Mouse (Mus musculus) stomach, postnatal 0 days (tissue): Measurements from ENCODE around the gene Rasgef1b. TPM values are rescaled to one million over a fixed set of nuclear protein-coding genes. Genes with fewer than 3 reads are reported as not detected.

ENCODE experiments used
- ATAC-seq: fragments of 200-750 bp; cut with Nextera tagmentation; 2 replicates; pipeline ENCODE4 v1.8.0; 2017; ENCODE audit not compliant: low FRiP score, low TSS enrichment
- DNase-seq: peaks from one replicate; pipeline ENCODE4 v3.0.0-alpha.2; 2016; ENCODE audit warnings: low spot score
- H3K27ac ChIP-seq: fragments of 300-500 bp; sonication (generic); replicated peaks from 2 replicates; pipeline ENCODE4 v1.5.1; 2014; ENCODE audit warnings: mild to moderate bottlenecking, control low read depth
- H3K27me3 ChIP-seq: fragments of 300-500 bp; sonication (generic); 2 replicates; pipeline ENCODE4 v1.6.1; 2014; ENCODE audit warnings: low read length; ENCODE audit not compliant: control insufficient read depth, insufficient read depth
- H3K36me3 ChIP-seq: fragments of 300-500 bp; sonication (generic); 2 replicates; pipeline ENCODE4 v1.6.1; 2014; ENCODE audit warnings: low read length, mixed read lengths; ENCODE audit not compliant: control insufficient read depth, insufficient read depth
- H3K4me1 ChIP-seq: fragments of 300-500 bp; sonication (generic); replicated peaks from 2 replicates; pipeline ENCODE4 v1.6.1; 2014; ENCODE audit warnings: antibody characterized with exemption; ENCODE audit not compliant: control insufficient read depth, insufficient read depth
- H3K4me2 ChIP-seq: fragments of 300-500 bp; sonication (generic); replicated peaks from 2 replicates; pipeline ENCODE4 v1.6.1; 2014; ENCODE audit warnings: low read depth, mild to moderate bottlenecking, control low read depth, moderate library complexity
- H3K4me3 ChIP-seq: fragments of 300-500 bp; sonication (generic); 2 replicates; pipeline ENCODE4 v1.5.1; 2014; ENCODE audit warnings: low read depth, low read length, control low read depth
- H3K9ac ChIP-seq: fragments of 300-500 bp; sonication (generic); 2 replicates; pipeline ENCODE4 v1.6.1; 2014; ENCODE audit warnings: mild to moderate bottlenecking, low read length, control low read depth, mixed read lengths
- H3K9me3 ChIP-seq: fragments of 300-500 bp; sonication (generic); 2 replicates; pipeline ENCODE4 v1.6.1; 2016; ENCODE audit warnings: low read length; ENCODE audit not compliant: control insufficient read depth
- CTCF ChIP-seq: IDR thresholded peaks from 2 replicates; pipeline ENCODE4 v1.5.1; 2016; ENCODE audit warnings: antibody characterized with exemption, low read depth, mild to moderate bottlenecking, moderate library complexity
- EP300 ChIP-seq: optimal IDR thresholded peaks from 2 replicates; pipeline ENCODE3; 2016; ENCODE audit warnings: antibody characterized with exemption
- WGBS: fragments of 180-500 bp; shearing (Covaris S2); extraction: QIAGEN DNeasy Blood & Tissue Kit; methylation state at CpG from one replicate; pipeline ENCODE4 v1.1.7; 2014; 5-methylcytosine and 5-hydroxymethylcytosine counted together
- polyA plus RNA-seq: library from polyadenylated mRNA; unstranded; fragments of >200 nt; fragmentation: Nextera tagmentation; extraction: Ambion mirVana; gene quantifications from 2 replicates; pipeline ENCODE4 v1.2.1, GENCODE M21; 2015

Gene Rasgef1b
- polyA plus RNA-seq, 1 experiment from 2014 or later = 37.4 TPM

DNA sequence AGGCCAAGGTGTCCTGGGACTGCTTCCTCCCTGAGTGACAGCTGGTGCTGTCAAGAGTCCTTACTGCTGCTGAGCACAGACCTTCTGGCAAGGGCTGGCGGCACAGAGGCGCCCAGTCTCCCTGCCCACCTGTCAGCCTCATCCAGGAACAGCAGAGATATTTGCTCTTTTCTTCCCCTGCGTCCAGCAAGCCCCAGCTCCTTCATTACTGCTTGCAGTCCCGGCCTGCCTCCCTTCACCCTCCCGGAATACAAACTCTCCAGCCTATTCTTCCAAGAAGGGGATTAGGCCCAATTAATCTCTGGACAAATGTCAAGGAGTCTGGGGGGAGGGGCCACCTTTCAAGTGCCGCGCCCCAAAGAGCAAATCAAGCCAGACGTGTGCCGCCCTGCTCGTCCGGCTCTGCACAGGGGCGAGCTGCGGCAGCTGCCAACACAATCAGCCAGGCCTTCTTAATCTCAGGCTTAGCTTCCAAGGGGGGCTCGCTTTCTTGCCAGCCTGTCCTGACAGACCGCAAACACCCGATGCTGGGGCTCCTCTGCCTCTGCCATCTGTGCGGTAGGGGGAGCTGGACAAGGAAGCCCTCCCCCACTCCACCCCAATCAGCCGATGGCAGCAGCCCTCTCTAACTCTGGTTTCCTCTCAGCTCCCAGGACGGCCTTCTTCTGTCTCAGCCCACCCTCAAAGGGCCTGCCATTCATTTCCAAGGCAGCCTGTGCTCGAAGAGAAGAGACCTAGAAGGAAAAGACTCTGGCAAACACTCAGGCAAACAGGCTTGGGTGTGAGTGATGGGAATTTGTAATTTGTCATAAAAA lies 249.4 kb downstream of the Rasgef1b start:
- 3% methylated on average over 20 of the region's 20 CpGs for WGBS
- H3K36me3 ChIP-seq = no peaks in the 10 kb centered on the region
- no peak overlapping the region for H3K4me3 ChIP-seq
- H3K27me3 ChIP-seq = no peaks in the 10 kb centered on the region
- TF ChIP-seq CTCF (peak; percentile 37), EP300 (no peak)
- H3K4me1 ChIP-seq = 0 out of 2 replicates have a peak, but pooled peaks cover 7% of the 10 kb centered on the region
- H3K9ac ChIP-seq = peak overlapping the region; percentile 31; the same call in 1 of the 2 replicates
- peak overlapping the region; percentile 74 for H3K27ac ChIP-seq
- peak; percentile 86 for ATAC-seq
- H3K4me2 ChIP-seq = peak overlapping the region; percentile 49
- DNase-seq = peak; percentile 83
- H3K9me3 ChIP-seq = no peaks in the 10 kb centered on the region

DNA sequence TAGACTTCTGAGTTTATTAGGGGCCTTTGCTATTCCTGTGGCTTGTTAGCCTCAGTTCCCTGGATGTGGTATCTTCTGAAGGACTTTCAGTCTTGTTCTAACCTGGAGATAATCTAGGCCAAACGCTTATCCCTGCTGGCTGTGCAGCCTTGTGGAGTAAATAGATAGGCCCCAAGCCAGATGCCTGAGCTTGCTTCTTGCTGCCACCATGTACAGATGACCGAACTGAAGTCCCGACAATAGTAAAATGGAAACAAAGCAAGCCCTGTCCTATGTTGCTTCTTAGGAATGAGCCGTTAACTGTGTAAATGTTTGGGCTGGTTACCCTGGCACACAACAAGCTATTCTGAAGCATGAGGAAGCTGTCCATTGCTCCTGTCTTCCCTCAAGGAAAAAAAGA lies 250.1 kb downstream of the Rasgef1b start:
- no peak for ATAC-seq
- no peak overlapping the region for H3K4me3 ChIP-seq
- H3K4me1 ChIP-seq = 0 out of 2 replicates have a peak, but pooled peaks cover 7% of the 10 kb centered on the region
- peak overlapping the region; percentile 49; the same call in 1 of the 2 replicates for H3K4me2 ChIP-seq
- H3K9me3 ChIP-seq = no peaks in the 10 kb centered on the region
- no peaks in the 10 kb centered on the region for H3K27me3 ChIP-seq
- H3K9ac ChIP-seq = no peak overlapping the region
- TF ChIP-seq CTCF = no peak
- TF ChIP-seq EP300 = no peak
- no peaks in the 10 kb centered on the region for H3K36me3 ChIP-seq
- no peak for DNase-seq
- peak overlapping the region; percentile 74 for H3K27ac ChIP-seq
- 22% methylated on average over 4 of the region's 4 CpGs for WGBS

DNA sequence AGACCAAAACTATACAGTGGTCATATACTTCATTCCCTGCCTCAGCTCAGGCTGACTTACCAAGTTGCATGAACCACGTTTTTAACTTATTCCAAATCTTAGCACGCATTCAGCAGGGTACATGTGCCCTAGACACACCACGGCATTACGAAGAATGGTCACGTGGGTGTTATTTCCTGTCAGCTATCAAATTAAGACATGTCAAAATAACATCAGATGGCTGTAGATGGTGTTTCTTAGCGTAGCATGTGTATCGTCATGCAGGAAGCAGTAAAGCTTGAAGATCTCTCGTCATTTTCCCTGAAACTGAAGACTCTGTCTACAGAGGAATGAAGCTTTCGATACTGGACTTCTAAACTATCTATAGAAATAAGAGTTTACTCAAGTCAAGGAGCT lies 251.4 kb downstream of the Rasgef1b start:
- H3K4me1 ChIP-seq = 0 out of 2 replicates have a peak, but pooled peaks cover 7% of the 10 kb centered on the region
- ATAC-seq (no peak), DNase-seq (no peak)
- no peak overlapping the region for H3K4me3 ChIP-seq
- H3K9ac ChIP-seq = no peak overlapping the region
- TF ChIP-seq CTCF = no peak
- TF ChIP-seq EP300 = no peak
- H3K36me3 ChIP-seq = no peaks in the 10 kb centered on the region
- no peaks in the 10 kb centered on the region for H3K9me3 ChIP-seq
- 91% methylated on average over 9 of the region's 9 CpGs for WGBS
- H3K27me3 ChIP-seq = no peaks in the 10 kb centered on the region
- H3K27ac ChIP-seq = no peak overlapping the region
- no peak overlapping the region for H3K4me2 ChIP-seq

DNA sequence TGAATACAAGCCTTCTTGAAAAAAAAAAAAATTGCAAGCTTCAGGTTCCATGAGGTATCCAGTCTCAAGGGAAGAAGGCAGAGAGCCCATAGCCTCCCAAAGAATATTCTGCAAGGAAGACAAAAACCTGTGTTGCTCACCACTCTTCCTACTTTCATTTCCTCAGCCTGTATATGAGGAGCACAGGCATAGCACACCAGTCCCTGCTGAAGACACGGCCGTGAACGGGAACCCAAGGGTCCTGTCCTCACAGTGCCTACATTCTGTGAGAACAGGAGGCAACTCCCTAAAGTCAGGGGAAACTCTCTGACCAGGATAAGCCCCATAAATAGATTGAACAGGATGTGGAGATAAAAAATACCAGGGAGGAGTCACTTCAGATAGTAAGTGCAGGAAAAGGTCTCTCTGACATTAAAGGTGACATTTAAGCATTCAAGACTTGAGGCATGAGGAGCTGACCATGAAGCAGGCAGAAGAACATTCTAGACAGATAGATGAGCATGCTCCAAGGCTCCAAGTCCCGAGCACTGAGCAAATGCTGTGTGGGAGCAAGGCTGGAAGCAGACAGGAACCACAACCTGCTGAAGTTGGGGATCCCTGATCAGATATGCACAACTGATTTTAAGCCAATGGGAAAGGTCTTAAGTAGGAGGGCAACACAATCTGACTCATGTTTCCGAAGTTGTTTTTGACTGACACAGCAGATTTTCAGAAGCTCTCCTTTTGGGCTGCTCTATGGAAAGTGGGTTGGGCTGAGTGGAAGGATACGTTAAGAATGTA lies 252.0 kb downstream of the Rasgef1b start:
- no peak for ATAC-seq
- TF ChIP-seq CTCF (no peak), EP300 (no peak)
- H3K9ac ChIP-seq = no peak overlapping the region
- no peak overlapping the region for H3K4me2 ChIP-seq
- DNase-seq = no peak
- H3K27ac ChIP-seq = no peak overlapping the region
- no peak overlapping the region for H3K4me3 ChIP-seq
- WGBS = 63% methylated on average over 6 of the region's 6 CpGs
- H3K36me3 ChIP-seq = no peaks in the 10 kb centered on the region
- H3K9me3 ChIP-seq = no peaks in the 10 kb centered on the region
- no peaks in the 10 kb centered on the region for H3K27me3 ChIP-seq
- H3K4me1 ChIP-seq = 0 out of 2 replicates have a peak, but pooled peaks cover 7% of the 10 kb centered on the region

- no peak overlapping the region for H3K4me3 ChIP-seq
- no peaks in the 10 kb centered on the region for H3K4me1 ChIP-seq
- no peaks in the 10 kb centered on the region for H3K36me3 ChIP-seq
- no peak overlapping the region for H3K27ac ChIP-seq
- H3K9ac ChIP-seq = no peak overlapping the region
- H3K9me3 ChIP-seq = no peaks in the 10 kb centered on the region
- no peak overlapping the region for H3K4me2 ChIP-seq
- WGBS = 60% methylated on average over 5 of the region's 5 CpGs
- H3K27me3 ChIP-seq = no peaks in the 10 kb centered on the region
- no peak for DNase-seq
- TF ChIP-seq EP300 (no peak), CTCF (no peak)
- no peak for ATAC-seq
These were observed 256.1 kb downstream of the Rasgef1b start for GRCm38 (mm10) chr5:99472607-99473335.
